Mouse (Mus musculus) spleen, postnatal 4 days (tissue): ENCODE results near the gene Acta2.
"Not testable (repeated sequence)": the region's sequence is repeated elsewhere in the genome, so short reads cannot be mapped to it uniquely, and the experiment has no call there.

ENCODE experiments used
- DNase-seq, 2 experiments: peaks; one replicate each; pipeline ENCODE4 v3.0.0; 2022; ENCODE audit warnings: low spot score in 2 of 2

Acta2 gene

GRCm38 (mm10) chr19:34220732-34221380 lies 34.5 kb downstream of the Acta2 start:
- DNase-seq: no peak

DNA sequence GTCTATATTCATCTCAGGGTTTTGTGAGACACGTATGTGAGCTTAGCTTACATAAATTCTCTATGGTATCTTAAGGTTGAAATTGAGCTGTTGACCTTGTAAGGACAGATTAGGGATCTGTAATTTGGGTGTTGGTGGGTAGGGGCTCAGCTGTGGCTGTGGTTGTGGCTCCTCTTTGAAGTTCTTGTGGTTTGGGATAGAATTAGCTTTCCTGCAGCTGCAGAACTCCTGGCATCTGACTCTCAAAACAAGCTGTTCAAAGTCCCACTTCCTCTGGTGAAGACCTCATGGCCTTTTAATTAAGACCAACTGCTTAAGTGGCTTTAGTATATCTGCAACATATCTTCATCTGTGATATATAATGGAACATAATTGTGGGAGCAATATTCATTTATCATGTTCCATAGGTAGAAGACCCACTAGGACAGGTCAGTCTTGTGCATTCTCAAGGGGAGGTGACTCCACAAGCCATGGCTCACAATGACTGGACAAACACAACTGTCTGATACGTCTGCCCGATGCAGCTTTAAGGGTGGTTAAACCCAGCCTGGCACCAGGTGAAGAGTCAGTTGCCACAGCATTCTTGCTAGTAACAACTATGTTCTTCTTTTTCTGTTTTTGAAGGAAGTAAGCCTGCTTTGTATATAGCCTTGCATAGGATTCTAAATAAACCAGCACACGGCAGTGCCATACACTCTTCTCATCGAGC lies 36.0 kb downstream of the Acta2 start:
- DNase-seq: no peak

GRCm38 (mm10) chr19:34217761-34218160 lies 37.6 kb downstream of the Acta2 start:
- DNase-seq: no peak

- DNase-seq: no peak
These were observed 38.4 kb downstream of the Acta2 start for GRCm38 (mm10) chr19:34216956-34217355.

DNA sequence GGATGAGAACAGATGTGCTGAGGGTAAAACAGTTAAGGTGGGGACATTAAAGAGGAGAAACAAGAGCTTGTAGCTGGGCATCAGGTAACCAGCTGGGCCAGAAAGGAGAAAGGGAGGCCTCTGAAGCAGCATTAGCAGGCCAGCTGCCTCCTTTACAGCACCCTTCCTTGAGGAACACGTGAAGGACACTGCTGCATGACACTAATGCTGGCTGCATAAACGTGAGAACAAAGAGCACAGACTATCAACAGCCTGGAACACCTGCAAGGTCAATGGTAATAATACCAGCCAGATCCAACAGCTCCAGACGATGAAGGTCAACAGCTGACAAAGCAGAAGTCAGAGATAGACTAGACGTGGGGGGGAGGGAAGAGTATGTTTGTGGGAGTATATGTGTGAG lies 41.3 kb downstream of the Acta2 start:
- no peak for DNase-seq

DNA sequence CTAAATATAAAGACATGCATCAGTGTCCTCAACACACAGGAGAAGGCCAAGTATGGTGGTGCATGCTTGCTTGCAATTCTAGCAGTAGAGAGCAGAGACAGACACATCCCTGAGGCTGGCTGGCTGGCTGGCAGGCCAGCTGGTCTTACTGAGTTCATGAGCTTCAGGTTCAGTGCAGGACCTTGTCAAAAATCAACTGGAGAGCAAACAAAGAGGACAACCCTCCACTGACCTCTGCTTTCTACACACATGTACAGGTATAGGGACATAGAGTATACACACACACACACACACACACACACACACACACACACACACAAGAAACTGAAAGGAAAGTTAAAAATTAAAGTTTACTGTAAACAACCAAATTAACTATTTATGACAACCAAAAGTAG lies 42.1 kb downstream of the Acta2 start:
- no peak for DNase-seq

GRCm38 (mm10) chr19:34212489-34213250 lies 42.7 kb downstream of the Acta2 start:
- no peak for DNase-seq

GRCm38 (mm10) chr19:34210841-34211240 lies 44.5 kb downstream of the Acta2 start:
- no peak for DNase-seq

GRCm38 (mm10) chr19:34209930-34210581 lies 45.3 kb downstream of the Acta2 start:
- DNase-seq: no peak

- DNase-seq: no peak
These were observed 46.4 kb downstream of the Acta2 start for GRCm38 (mm10) chr19:34209031-34209430.

DNA sequence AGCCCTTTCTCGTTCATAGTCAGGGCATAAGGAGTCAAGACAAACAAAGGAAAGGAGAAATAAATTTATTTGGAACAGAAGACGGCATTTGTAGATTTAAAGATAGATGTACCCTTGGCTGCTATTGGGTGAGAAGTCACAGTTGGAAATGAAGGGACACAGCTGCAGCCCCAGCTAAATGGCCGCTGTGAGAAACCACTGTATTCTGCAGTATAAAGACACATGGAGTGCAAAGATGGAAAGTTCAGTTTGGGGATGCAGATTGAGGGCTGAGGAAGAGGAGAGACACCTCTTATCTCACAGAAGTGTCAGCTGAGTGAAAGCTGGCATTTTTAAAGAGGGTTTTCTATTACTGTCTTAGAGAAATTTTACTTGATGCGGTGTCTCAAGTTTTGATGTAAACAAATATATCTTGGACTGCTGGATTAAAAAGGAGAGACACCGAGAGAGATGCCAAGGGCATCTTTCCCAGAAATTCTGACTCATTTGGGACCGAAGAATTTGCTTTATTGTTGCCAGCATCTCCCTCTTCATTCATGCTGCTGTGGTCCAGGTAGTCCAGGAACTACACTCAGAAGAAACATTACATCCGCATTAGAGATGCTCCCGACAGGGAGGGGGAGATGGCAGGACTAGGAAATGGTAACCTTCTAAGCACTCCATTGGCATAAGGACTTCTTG lies 48.5 kb downstream of the Acta2 start:
- no peak for DNase-seq

DNA sequence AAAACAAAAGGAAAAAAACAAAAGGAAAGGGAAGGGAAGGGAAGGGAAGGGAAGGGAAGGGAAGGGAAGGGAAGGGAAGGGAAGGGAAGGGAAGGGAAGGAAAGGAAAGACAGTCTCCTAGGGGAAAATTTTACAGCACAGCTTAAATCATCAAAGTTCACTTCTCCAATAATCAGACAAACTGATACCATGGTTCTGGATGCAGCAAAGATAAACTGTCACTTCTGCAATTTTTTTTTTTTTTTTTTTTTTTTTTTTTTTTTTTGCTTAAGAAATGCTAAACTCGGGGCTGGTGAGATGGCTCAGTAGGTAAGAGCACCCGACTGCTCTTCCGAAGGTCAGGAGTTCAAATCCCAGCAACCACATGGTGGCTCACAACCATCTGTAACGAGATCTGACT lies 49.3 kb downstream of the Acta2 start:
- not testable (repeated sequence) for DNase-seq

DNA sequence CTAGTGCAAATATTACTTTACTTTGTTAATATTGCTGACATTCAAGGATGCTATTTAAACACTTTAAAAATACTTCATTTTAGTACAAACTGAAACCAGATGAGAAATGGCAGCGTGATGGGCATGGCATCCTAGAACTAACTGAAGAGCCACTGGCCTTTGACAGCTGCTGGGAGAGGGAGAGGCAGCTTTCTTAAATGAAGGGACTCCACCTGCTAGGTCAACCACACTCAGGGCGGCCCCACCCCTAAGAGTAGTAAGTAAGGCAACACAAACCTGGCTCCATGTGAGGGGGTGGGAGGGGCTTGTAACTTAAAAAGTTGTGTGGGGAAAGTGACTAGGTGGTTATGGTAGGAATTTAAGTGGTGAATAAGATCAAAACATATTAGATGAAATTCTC lies 52.7 kb downstream of the Acta2 start:
- no peak for DNase-seq

DNA sequence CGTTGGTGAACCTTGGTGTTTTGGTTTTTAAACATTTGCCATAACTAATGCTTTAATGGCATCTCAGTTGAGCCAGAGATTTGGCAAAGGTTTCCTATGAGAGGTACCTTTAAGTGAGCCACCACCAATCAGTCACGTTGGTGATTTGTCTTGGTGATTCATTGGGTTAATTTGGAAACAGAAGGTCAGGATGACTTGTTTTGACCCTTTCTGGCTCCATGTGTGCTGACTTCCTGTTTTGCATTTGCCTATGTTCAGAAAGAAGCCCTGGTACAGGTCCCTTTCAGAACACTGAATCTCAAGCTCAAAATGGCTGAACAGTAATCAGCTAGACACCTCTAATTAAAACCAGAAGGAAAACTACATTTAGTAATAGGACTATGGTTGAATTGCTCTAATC lies 55.9 kb downstream of the Acta2 start:
- DNase-seq: no peak

GRCm38 (mm10) chr19:34198901-34199300 lies 56.5 kb downstream of the Acta2 start:
- no peak for DNase-seq

- no peak for DNase-seq
These were observed 57.3 kb downstream of the Acta2 start for GRCm38 (mm10) chr19:34198066-34198465.

DNA sequence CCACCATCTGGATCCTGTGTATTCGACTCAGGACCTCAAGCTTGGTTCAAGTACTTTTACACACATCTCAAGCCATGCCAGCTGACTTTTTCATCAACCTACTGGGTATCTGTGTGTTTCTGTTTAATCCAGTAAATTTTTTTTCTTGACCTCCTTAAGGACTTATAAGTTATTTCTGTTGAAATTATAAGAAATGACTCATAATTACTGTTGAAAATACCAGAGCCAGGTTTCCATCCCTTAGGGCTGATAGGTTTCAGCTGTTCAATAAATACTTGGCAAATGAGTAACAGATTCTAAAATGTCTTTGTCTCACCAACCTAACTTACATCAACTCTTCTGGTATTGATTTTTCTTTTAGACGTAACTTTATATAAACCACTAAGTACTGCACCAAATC lies 60.4 kb downstream of the Acta2 start:
- no peak for DNase-seq

DNA sequence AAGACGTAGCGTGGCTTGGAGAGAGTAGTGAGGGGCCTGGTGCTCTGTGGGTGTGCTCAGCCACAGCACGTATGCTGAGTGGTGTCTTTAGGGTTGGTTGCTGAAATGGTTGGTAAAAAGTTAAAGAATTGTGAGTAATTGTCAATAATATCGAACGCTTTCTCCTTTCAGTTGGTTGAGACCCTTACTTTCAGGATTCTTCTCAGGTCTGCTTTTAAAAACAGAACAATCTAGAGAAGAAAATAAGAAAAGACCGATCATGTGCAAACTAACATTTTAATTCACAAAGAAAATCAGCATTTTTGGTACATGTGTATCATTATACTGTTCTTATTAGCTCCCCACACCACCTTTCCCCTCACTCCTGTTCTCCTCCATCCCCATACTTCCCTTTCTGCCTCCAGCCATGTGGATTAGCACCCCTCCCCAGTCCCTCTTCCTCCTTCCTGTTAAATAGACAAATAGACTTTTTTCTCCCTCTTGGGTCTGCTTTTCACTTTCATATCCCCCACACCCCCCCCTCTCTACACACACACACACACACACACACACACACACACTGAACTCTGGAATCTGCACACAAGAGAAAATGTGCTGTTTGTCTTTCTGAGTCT lies 61.2 kb downstream of the Acta2 start:
- no peak for DNase-seq

- no peak for DNase-seq
These were observed 61.7 kb downstream of the Acta2 start for GRCm38 (mm10) chr19:34193683-34194082.

GRCm38 (mm10) chr19:34193149-34193548 lies 62.2 kb downstream of the Acta2 start:
- no peak for DNase-seq
